Mouse (Mus musculus) hindbrain, embryonic 14.5 days (tissue): Measurements from ENCODE around the gene Gipc2. TPM values are rescaled to one million over a fixed set of nuclear protein-coding genes. Genes with fewer than 3 reads are reported as not detected.

ENCODE experiments used
- ATAC-seq: fragments of 200-750 bp; cut with Nextera tagmentation; 2 replicates; pipeline ENCODE4 v1.8.0; 2017; ENCODE audit warnings: moderate number of reproducible peaks, mild to moderate bottlenecking, moderate TSS enrichment, moderate library complexity; ENCODE audit not compliant: low FRiP score
- DNase-seq: peaks from one replicate; pipeline ENCODE4 v3.0.0-alpha.2; 2015; ENCODE audit warnings: low spot score
- H3K27ac ChIP-seq: fragments of 300-500 bp; sonication (generic); 2 replicates; pipeline ENCODE4 v1.5.1; 2014; ENCODE audit warnings: mild to moderate bottlenecking, moderate library complexity
- H3K27me3 ChIP-seq: fragments of 300-500 bp; sonication (generic); 2 replicates; pipeline ENCODE4 v1.6.1; 2014; ENCODE audit warnings: mild to moderate bottlenecking, low read length, mixed read lengths; ENCODE audit not compliant: control insufficient read depth, insufficient read depth
- H3K36me3 ChIP-seq: fragments of 300-500 bp; sonication (generic); replicated peaks from 2 replicates; pipeline ENCODE4 v1.6.1; 2014; ENCODE audit not compliant: control insufficient read depth, insufficient read depth
- H3K4me1 ChIP-seq: fragments of 300-500 bp; sonication (generic); replicated peaks from 2 replicates; pipeline ENCODE4 v1.6.1; 2014; ENCODE audit warnings: antibody characterized with exemption, low read length, mixed read lengths; ENCODE audit not compliant: control insufficient read depth, insufficient read depth
- H3K4me2 ChIP-seq: fragments of 300-500 bp; sonication (generic); replicated peaks from 2 replicates; pipeline ENCODE4 v1.6.1; 2014; ENCODE audit warnings: mild to moderate bottlenecking, moderate library complexity
- H3K4me3 ChIP-seq: fragments of 300-500 bp; sonication (generic); replicated peaks from 2 replicates; pipeline ENCODE4 v1.5.1; 2014; ENCODE audit warnings: mild to moderate bottlenecking, low read length
- H3K9ac ChIP-seq: fragments of 300-500 bp; sonication (generic); 2 replicates; pipeline ENCODE4 v1.6.1; 2014
- H3K9me3 ChIP-seq: fragments of 300-500 bp; sonication (generic); 2 replicates; pipeline ENCODE4 v1.6.1; 2016; ENCODE audit warnings: low read length; ENCODE audit not compliant: control insufficient read depth
- WGBS: fragments of 180-500 bp; shearing (Covaris S2); extraction: QIAGEN DNeasy Blood & Tissue Kit; methylation state at CpG from one replicate; pipeline ENCODE4 v1.1.7; 2014; 5-methylcytosine and 5-hydroxymethylcytosine counted together
- polyA plus RNA-seq: library from polyadenylated mRNA; unstranded; fragments of >200 nt; fragmentation: Nextera tagmentation; extraction: Ambion mirVana; gene quantifications from 2 replicates; pipeline ENCODE4 v1.2.1, GENCODE M21; 2014

Gene Gipc2
- polyA plus RNA-seq, 1 experiment from 2014 or later, result 9.2 TPM

DNA sequence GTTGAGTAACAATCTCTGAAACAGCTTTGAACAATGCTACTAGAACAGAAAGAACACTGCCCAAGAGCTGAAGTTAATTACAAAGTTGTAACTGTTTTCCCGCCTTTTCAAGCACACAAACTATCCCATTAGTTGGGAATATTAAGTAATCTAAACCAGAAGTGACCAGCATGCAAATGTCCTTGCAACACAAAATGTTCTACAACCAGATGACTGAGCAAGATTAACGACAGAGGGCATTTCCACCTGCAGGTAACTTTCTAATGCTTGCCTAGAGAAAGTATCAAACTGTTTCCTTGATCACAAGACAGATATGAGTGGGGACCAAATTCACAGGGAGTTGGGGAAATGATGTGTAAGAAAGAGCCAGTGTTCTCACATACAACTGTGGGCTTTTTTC is 101.9 kb downstream of the Gipc2 start:
- Histone ChIP-seq H3K4me2 (no peak overlapping the region), H3K36me3 (no peaks in the 10 kb centered on the region), H3K4me3 (no peak overlapping the region), H3K27me3 (no peaks in the 10 kb centered on the region), H3K9ac (no peak overlapping the region), H3K9me3 (no peaks in the 10 kb centered on the region), H3K27ac (no peak overlapping the region), H3K4me1 (no peaks in the 10 kb centered on the region)
- 87% methylated on average over 2 of the region's 2 CpGs for WGBS
- no peak for DNase-seq
- ATAC-seq, result no peak

DNA sequence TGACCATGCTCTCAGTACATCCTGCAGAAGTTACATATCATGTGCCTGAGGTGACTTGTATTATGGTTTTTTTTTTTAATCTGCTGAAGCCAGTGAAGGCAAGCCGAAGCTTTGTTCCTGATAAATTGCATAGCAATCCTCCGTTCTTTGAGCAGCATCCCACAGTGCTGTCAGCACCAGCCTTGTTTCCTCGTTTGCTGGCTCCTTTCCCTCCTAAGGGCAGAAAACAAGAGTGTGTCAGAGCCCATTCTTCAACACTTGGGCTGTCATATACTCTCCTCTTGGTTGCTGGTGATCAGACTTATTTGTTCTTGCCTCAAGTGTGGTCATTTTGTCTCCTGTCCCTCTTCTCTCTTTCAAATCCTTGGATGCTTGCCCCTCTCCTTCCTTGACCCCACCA is 103.2 kb downstream of the Gipc2 start:
- H3K4me2 ChIP-seq, result no peak overlapping the region
- no peak overlapping the region for H3K4me3 ChIP-seq
- 54% methylated on average over 3 of the region's 3 CpGs for WGBS
- H3K4me1 ChIP-seq, result no peaks in the 10 kb centered on the region
- H3K36me3 ChIP-seq, result no peaks in the 10 kb centered on the region
- H3K9ac ChIP-seq, result no peak overlapping the region
- no peak overlapping the region for H3K27ac ChIP-seq
- ATAC-seq (no peak), DNase-seq (no peak)
- no peaks in the 10 kb centered on the region for H3K9me3 ChIP-seq
- H3K27me3 ChIP-seq, result no peaks in the 10 kb centered on the region

DNA sequence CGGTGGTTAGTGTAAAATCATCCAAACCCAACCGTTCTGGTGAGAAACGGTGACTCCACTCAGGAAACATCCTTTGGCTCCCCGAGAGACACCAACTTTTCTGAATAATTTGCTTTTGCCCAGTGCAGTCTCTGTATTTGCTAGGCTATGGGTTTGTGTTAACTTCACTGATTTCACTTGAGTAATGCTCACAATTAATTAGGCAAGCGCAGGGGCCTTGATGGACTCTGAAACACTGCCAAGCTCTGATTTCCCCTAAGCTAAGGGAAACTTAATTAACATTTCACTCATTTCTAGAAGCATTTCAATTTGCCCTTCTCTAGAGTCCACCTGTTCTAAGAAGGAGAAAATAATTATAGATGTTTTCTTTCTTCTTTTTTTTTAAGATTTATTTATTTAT is 104.9 kb downstream of the Gipc2 start:
- ATAC-seq, result no peak
- Histone ChIP-seq H3K27me3 (no peaks in the 10 kb centered on the region), H3K4me2 (no peak overlapping the region), H3K9me3 (no peaks in the 10 kb centered on the region), H3K4me1 (no peaks in the 10 kb centered on the region), H3K4me3 (no peak overlapping the region), H3K27ac (no peak overlapping the region), H3K9ac (no peak overlapping the region), H3K36me3 (no peaks in the 10 kb centered on the region)
- WGBS, result 82% methylated on average over 5 of the region's 5 CpGs
- DNase-seq, result peak; percentile 32

DNA sequence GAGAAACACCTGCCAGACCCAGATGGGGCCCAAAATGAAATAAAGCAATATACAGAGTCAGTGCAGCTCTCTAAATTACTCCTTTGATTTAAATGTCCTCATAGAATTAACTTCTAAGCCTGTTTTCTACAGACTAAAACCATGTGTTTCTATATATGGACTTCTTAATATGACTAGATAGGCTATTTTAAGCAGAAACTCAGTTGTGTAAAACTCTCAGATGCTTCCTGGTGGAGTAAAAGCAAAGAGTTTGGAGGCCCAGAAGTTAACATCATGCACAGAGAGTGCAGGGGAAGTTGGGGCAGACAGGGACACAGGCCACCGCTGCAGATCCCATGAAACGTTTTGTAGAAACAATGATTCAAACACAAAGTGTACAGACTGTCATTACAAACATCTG is 107.8 kb downstream of the Gipc2 start:
- Histone ChIP-seq H3K36me3 (no peaks in the 10 kb centered on the region), H3K9ac (no peak overlapping the region), H3K9me3 (no peaks in the 10 kb centered on the region), H3K27me3 (no peaks in the 10 kb centered on the region), H3K4me1 (no peaks in the 10 kb centered on the region), H3K4me2 (no peak overlapping the region), H3K4me3 (no peak overlapping the region), H3K27ac (no peak overlapping the region)
- ATAC-seq (no peak), DNase-seq (no peak)
- WGBS, result 90% methylated on average over 2 of the region's 2 CpGs

DNA sequence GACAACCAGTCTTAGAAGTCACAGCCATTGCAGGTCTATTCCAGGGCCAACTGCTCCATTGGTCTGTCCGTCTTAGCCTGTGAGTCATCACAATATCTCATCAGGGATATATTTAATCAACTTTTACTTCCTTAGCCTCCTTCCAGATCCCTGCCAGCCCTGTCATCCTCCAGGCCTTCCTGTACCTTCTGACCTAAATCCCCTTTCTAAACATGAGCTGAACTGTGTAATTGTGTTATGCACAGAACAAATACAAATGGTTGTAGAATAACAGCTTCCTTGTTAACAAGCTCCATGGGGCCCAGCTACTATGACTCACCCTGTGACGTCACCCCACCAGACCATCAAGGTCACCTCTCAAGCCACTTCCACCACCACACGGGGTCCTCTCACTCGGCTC is 111.8 kb downstream of the Gipc2 start:
- WGBS, result 74% methylated on average over 4 of the region's 4 CpGs
- H3K9me3 ChIP-seq, result no peaks in the 10 kb centered on the region

DNA sequence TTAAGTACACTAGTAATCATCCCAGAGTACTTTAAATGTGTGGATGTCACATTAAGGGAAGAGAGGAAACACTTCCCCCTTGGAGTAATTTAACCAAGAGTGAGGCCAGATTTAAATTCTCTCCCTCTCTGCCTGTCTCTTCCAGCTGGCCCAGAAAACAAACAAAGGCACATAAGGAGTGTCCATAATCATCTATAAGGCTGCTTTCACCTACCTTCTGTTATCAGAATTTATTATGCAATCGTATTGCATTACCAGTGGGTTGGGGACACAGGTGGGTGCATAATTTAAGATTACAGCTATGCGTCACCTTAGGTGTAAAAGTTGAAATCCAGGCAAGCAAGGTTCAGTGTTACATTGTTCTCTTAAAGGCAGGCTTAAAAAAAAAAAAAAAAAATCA is 114.1 kb downstream of the Gipc2 start:
- WGBS, result over 99% methylated on average over 2 of the region's 2 CpGs

More for the DNA sequence above, 111.8 kb downstream of the Gipc2 start:
- DNase-seq (no peak), ATAC-seq (no peak)
- Histone ChIP-seq H3K27me3 (no peaks in the 10 kb centered on the region), H3K9ac (no peak overlapping the region), H3K4me2 (no peak overlapping the region), H3K27ac (no peak overlapping the region), H3K4me3 (no peak overlapping the region), H3K4me1 (no peaks in the 10 kb centered on the region), H3K36me3 (no peaks in the 10 kb centered on the region)

DNA sequence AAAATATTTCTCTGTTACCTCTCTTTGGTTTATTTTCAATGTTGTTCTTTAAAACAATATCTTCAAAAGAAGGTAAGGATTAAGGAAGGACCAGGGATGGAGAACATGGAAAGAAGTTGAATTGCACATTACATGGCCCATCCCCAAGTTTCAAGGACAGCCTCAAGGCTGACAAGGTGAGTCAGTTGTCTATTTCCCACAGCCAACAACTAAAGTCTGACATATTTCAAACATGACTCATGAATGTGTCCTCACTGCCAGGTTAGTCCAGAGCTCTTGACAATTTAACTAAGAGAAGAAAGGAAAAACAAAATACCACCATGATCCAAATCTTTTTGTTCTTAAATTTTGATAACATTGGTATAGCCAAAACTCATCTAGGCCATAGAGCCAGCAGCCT is 118.1 kb downstream of the Gipc2 start:
- Histone ChIP-seq H3K9ac (no peak overlapping the region), H3K4me3 (no peak overlapping the region), H3K36me3 (no peaks in the 10 kb centered on the region), H3K4me2 (no peak overlapping the region), H3K9me3 (no peaks in the 10 kb centered on the region), H3K27ac (no peak overlapping the region), H3K27me3 (no peaks in the 10 kb centered on the region), H3K4me1 (no peaks in the 10 kb centered on the region)
- DNase-seq (no peak), ATAC-seq (no peak)

More for the DNA sequence above, 114.1 kb downstream of the Gipc2 start:
- Histone ChIP-seq H3K36me3 (no peaks in the 10 kb centered on the region), H3K4me3 (no peak overlapping the region), H3K4me2 (no peak overlapping the region), H3K4me1 (no peaks in the 10 kb centered on the region), H3K27ac (no peak overlapping the region), H3K9ac (no peak overlapping the region), H3K27me3 (no peaks in the 10 kb centered on the region), H3K9me3 (no peaks in the 10 kb centered on the region)
- no peak for ATAC-seq
- DNase-seq, result no peak

DNA sequence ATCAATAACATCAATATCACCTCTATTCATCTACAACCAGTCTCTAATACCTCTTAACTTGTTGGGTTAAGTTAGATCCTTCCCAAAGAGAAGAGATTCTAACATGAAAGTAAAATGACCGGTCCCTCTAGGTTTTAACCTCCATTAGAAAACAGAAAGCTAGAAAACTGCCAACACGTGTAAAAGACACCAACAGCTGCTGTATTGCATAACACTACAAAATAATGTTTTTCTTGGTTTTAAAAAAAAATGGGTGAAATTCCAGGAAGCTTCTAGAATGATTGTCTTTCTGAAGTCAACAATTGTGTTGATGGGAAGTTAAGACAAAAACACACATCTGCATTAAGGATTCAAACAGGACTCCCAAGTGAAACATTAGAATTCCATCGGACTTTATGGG is 119.1 kb downstream of the Gipc2 start:
- Histone ChIP-seq H3K36me3 (no peaks in the 10 kb centered on the region), H3K4me1 (no peaks in the 10 kb centered on the region), H3K4me2 (no peak overlapping the region), H3K27me3 (no peaks in the 10 kb centered on the region), H3K9ac (no peak overlapping the region), H3K9me3 (no peaks in the 10 kb centered on the region), H3K27ac (no peak overlapping the region), H3K4me3 (no peak overlapping the region)
- ATAC-seq (no peak), DNase-seq (no peak)
- WGBS, result 90% methylated on average over 3 of the region's 3 CpGs

Other genes with a start within 250 kb of the Gipc2 start
- gene Dnajb4, start 44.1 kb upstream of the Gipc2 start, polyA plus RNA-seq, result 40.0 and 46.5 TPM in 2 replicates
- gene Fubp1, start 44.2 kb upstream of the Gipc2 start, polyA plus RNA-seq, result 208 and 210 TPM in 2 replicates
- gene Nexn, start 100.1 kb upstream of the Gipc2 start, polyA plus RNA-seq, result 0.33 and 1.8 TPM in 2 replicates
- 18.9 and 20.1 TPM in 2 replicates for gene Miga1, start 174.2 kb upstream of the Gipc2 start, polyA plus RNA-seq
- 108 and 113 TPM in 2 replicates for gene Usp33, start 180.2 kb upstream of the Gipc2 start, polyA plus RNA-seq
- 32.3 and 38.0 TPM in 2 replicates for gene Zzz3, start 229.2 kb upstream of the Gipc2 start, polyA plus RNA-seq